Mouse (Mus musculus) MEL (cell line): Measurements from ENCODE around the gene Ager. TPM values are rescaled to one million over a fixed set of nuclear protein-coding genes. Genes with fewer than 3 reads are reported as not detected.

Experiments
- DNase-seq: peaks from one replicate; pipeline ENCODE4 v3.0.0; 2011; ENCODE audit warnings: low read depth, low spot score
- H3K27ac ChIP-seq: 2 replicates; pipeline ENCODE4 v1.5.1; 2012; ENCODE audit warnings: low read depth, mild to moderate bottlenecking, control low read depth, low read length, moderate library complexity; ENCODE audit not compliant: control insufficient read depth
- H3K27me3 ChIP-seq, 2 experiments: fragments of 150-350 bp in 1 of 2; sonication (generic) in 1 of 2; 2 replicates each; pipeline ENCODE4 v1.6.1; 2012; ENCODE audit warnings: low read length in 2 of 2, mild to moderate bottlenecking in 2 of 2, improper control_type of control experiment in 1 of 2, moderate library complexity in 1 of 2; ENCODE audit not compliant: insufficient read depth in 2 of 2, control insufficient read depth in 1 of 2
- H3K36me3 ChIP-seq, 2 experiments: 2 replicates each; pipeline ENCODE4 v1.6.1; 2012 to 2014; ENCODE audit warnings: low read length in 2 of 2, improper control_type of control experiment in 1 of 2, inconsistent platforms in 1 of 2, mild to moderate bottlenecking in 1 of 2; ENCODE audit not compliant: insufficient read depth in 2 of 2, control insufficient read depth in 1 of 2
- H3K4me1 ChIP-seq, 2 experiments: fragments of 150-350 bp in 1 of 2; sonication (generic) in 1 of 2; 2 replicates each; pipeline ENCODE4 v1.6.1; 2012; ENCODE audit warnings: low read length in 2 of 2, improper control_type of control experiment in 1 of 2, mild to moderate bottlenecking in 1 of 2; ENCODE audit not compliant: insufficient read depth in 2 of 2, control insufficient read depth in 1 of 2
- H3K4me3 ChIP-seq, 2 experiments: fragments of 150-350 bp in 1 of 2; sonication (generic) in 1 of 2; 2 replicates each; pipeline ENCODE4 v1.5.1; 2012; ENCODE audit warnings: low read depth in 2 of 2, low read length in 2 of 2, mild to moderate bottlenecking in 2 of 2, moderate library complexity in 2 of 2, control low read depth in 1 of 2, improper control_type of control experiment in 1 of 2; ENCODE audit not compliant: control insufficient read depth in 1 of 2, insufficient read depth in 1 of 2
- H3K79me2 ChIP-seq: 2 replicates; pipeline ENCODE4 v1.6.1; 2012; ENCODE audit warnings: mild to moderate bottlenecking, low read length, moderate library complexity; ENCODE audit not compliant: control insufficient read depth, poor library complexity, insufficient read depth
- H3K9ac ChIP-seq: 2 replicates; pipeline ENCODE4 v1.6.1; 2012; ENCODE audit warnings: low read depth, mild to moderate bottlenecking, control low read depth, low read length, moderate library complexity; ENCODE audit not compliant: control insufficient read depth, poor library complexity, severe bottlenecking
- H3K9me3 ChIP-seq: fragments of 150-350 bp; sonication (generic); replicated peaks from 2 replicates; pipeline ENCODE4 v1.6.1; 2012; ENCODE audit warnings: mild to moderate bottlenecking, low read length, improper control_type of control experiment, moderate library complexity; ENCODE audit not compliant: insufficient read depth
- BHLHE40 ChIP-seq: IDR thresholded peaks from 2 replicates; pipeline ENCODE4 v1.6.1; 2012; ENCODE audit warnings: low read depth, mild to moderate bottlenecking, inconsistent platforms, low read length, improper control_type of control experiment, borderline replicate concordance
- CHD1 ChIP-seq: IDR thresholded peaks from 2 replicates; pipeline ENCODE4 v1.6.1; 2012; ENCODE audit warnings: low read depth, mild to moderate bottlenecking, inconsistent platforms, low read length, improper control_type of control experiment
- CHD2 ChIP-seq: IDR thresholded peaks from 2 replicates; pipeline ENCODE4 v1.6.1; 2011; ENCODE audit warnings: low read length, improper control_type of control experiment
- CTCF ChIP-seq, 3 experiments: IDR thresholded peaks in 2 of 3; conservative IDR thresholded peaks in 1 of 3; 2 replicates each; pipeline ENCODE4 v1.5.1; 2011 to 2012; ENCODE audit warnings: low read length in 3 of 3, low read depth in 2 of 3, mild to moderate bottlenecking in 2 of 3, improper control_type of control experiment in 1 of 3, inconsistent platforms in 1 of 3, mixed read lengths in 1 of 3, moderate library complexity in 1 of 3; ENCODE audit not compliant: control insufficient read depth in 1 of 3, insufficient read depth in 1 of 3, poor library complexity in 1 of 3, severe bottlenecking in 1 of 3
- E2F4 ChIP-seq: IDR thresholded peaks from 2 replicates; pipeline ENCODE4 v1.6.1; 2011; ENCODE audit warnings: low read depth, low read length, improper control_type of control experiment, borderline replicate concordance
- ELF1 ChIP-seq: IDR thresholded peaks from 2 replicates; pipeline ENCODE4 v1.6.1; 2014; ENCODE audit warnings: low read depth, mild to moderate bottlenecking, inconsistent platforms, low read length, improper control_type of control experiment, moderate library complexity
- EP300 ChIP-seq, 2 experiments: IDR thresholded peaks; 2 replicates each; pipeline ENCODE4 v1.6.1; 2011; ENCODE audit warnings: improper control_type of control experiment in 2 of 2, low read length in 2 of 2, low read depth in 1 of 2, mild to moderate bottlenecking in 1 of 2
- ETS1 ChIP-seq: IDR thresholded peaks from 2 replicates; pipeline ENCODE4 v1.6.1; 2012; ENCODE audit warnings: low read depth, mild to moderate bottlenecking, inconsistent platforms, low read length, improper control_type of control experiment, moderate library complexity
- JUND ChIP-seq: IDR thresholded peaks from 2 replicates; pipeline ENCODE4 v1.6.1; 2011; ENCODE audit warnings: low read depth, mild to moderate bottlenecking, improper control_type of control experiment, low read length
- KAT2A ChIP-seq: conservative IDR thresholded peaks from 2 replicates; pipeline ENCODE4 v1.6.1; 2012; ENCODE audit warnings: low read depth, low read length, improper control_type of control experiment, inconsistent platforms
- MAX ChIP-seq: IDR thresholded peaks from 2 replicates; pipeline ENCODE4 v1.6.1; 2011; ENCODE audit warnings: low read length, improper control_type of control experiment
- MEF2A ChIP-seq: IDR thresholded peaks from 2 replicates; pipeline ENCODE4 v1.6.1; 2014; ENCODE audit warnings: low read depth, mild to moderate bottlenecking, inconsistent platforms, low read length, improper control_type of control experiment; ENCODE audit not compliant: poor library complexity, insufficient replicate concordance, severe bottlenecking; ENCODE audit errors: extremely low read depth
- MXI1 ChIP-seq: IDR thresholded peaks from 2 replicates; pipeline ENCODE4 v1.6.1; 2011; ENCODE audit warnings: mild to moderate bottlenecking, low read depth, low read length, improper control_type of control experiment
- MYB ChIP-seq: IDR thresholded peaks from 2 replicates; pipeline ENCODE4 v1.6.1; 2011; ENCODE audit warnings: mild to moderate bottlenecking, low read depth, low read length, improper control_type of control experiment
- MYC ChIP-seq: IDR thresholded peaks from 2 replicates; pipeline ENCODE4 v1.6.1; 2011; ENCODE audit warnings: low read depth, mild to moderate bottlenecking, low read length, improper control_type of control experiment, moderate library complexity
- NRF1 ChIP-seq: IDR thresholded peaks from 2 replicates; pipeline ENCODE4 v1.6.1; 2014; ENCODE audit warnings: low read depth, mild to moderate bottlenecking, inconsistent platforms, low read length, improper control_type of control experiment, moderate library complexity; ENCODE audit not compliant: poor library complexity, insufficient read depth, severe bottlenecking
- POLR2AphosphoS5 ChIP-seq: IDR thresholded peaks from 2 replicates; pipeline ENCODE4 v1.6.1; 2012; ENCODE audit warnings: low read depth, borderline replicate concordance, mild to moderate bottlenecking, inconsistent platforms, low read length, moderate library complexity, mixed read lengths
- RAD21 ChIP-seq: IDR thresholded peaks from 2 replicates; pipeline ENCODE4 v1.6.1; 2011; ENCODE audit warnings: mild to moderate bottlenecking, low read depth, low read length, improper control_type of control experiment
- RCOR1 ChIP-seq: IDR thresholded peaks from 2 replicates; pipeline ENCODE4 v1.6.1; 2012; ENCODE audit warnings: low read depth, mild to moderate bottlenecking, inconsistent platforms, low read length, improper control_type of control experiment
- TAL1 ChIP-seq: IDR thresholded peaks from 2 replicates; pipeline ENCODE4 v1.6.1; 2012; ENCODE audit warnings: mild to moderate bottlenecking, inconsistent platforms, low read length, moderate library complexity, mixed read lengths
- TBP ChIP-seq: IDR thresholded peaks from 2 replicates; pipeline ENCODE4 v1.8.0; 2011; ENCODE audit warnings: low read depth, low read length, improper control_type of control experiment
- TCF12 ChIP-seq: IDR thresholded peaks from 2 replicates; pipeline ENCODE4 v1.6.1; 2014; ENCODE audit warnings: low read depth, mild to moderate bottlenecking, inconsistent platforms, low read length, improper control_type of control experiment, moderate library complexity
- UBTF ChIP-seq: IDR thresholded peaks from 2 replicates; pipeline ENCODE4 v1.6.1; 2012; ENCODE audit warnings: low read depth, mild to moderate bottlenecking, inconsistent platforms, low read length, improper control_type of control experiment, moderate library complexity, borderline replicate concordance; ENCODE audit not compliant: insufficient read depth
- USF1 ChIP-seq: IDR thresholded peaks from 2 replicates; pipeline ENCODE4 v1.6.1; 2014; ENCODE audit warnings: low read depth, mild to moderate bottlenecking, inconsistent platforms, low read length, improper control_type of control experiment, moderate library complexity
- ZMIZ1 ChIP-seq: IDR thresholded peaks from 2 replicates; pipeline ENCODE4 v1.6.1; 2012; ENCODE audit warnings: low read depth, mild to moderate bottlenecking, inconsistent platforms, low read length, improper control_type of control experiment, moderate library complexity
- polyA plus RNA-seq, 2 experiments: library from polyadenylated mRNA; stranded (reverse) in 1 of 2; unstranded in 1 of 2; fragments of >175 nt in 1 of 2; fragments of >200 nt in 1 of 2; gene quantifications; 2 replicates each; pipeline versions ENCODE4 v1.2.1 to v1.2.4; 2012; ENCODE audit warnings: low replicate concordance in 2 of 2, low read depth in 1 of 2; ENCODE audit not compliant: insufficient read length in 2 of 2, insufficient read depth in 1 of 2, missing spikeins in 1 of 2
- total RNA-seq: library from RNA; depleted of rRNA; stranded (reverse); fragments of 300-350 nt; gene quantifications from 2 replicates; pipeline ENCODE4 v1.2.3, GENCODE M21; 2012

Ager gene
- total and polyA plus RNA-seq, 3 experiments: 0.27 to 3.7 TPM; not detected in 1

GRCm38 (mm10) chr17:34646906-34647787, 49.5 kb downstream of the Ager start, which contains the start of gene Atf6b (continued):
- TF ChIP-seq EP300 (IDR thresholded peaks at IDR 0.05; ENCODE audit: low read depth in 1 of 2, low read length in 2 of 2) (no peak), MXI1 (peak; percentile 85), TBP (peak; percentile 62; the same call in 1 of the 2 replicates), POLR2AphosphoS5 (no peak), CHD1 (no peak), TCF12 (peak; percentile 37), JUND (no peak), USF1 (peak; percentile 97), KAT2A (peak; percentile 90), MYC (peak; percentile 69), BHLHE40 (no peak), UBTF (no peak), ZMIZ1 (no peak), MAX (peak; percentile 96), E2F4 (no peak)

DNA sequence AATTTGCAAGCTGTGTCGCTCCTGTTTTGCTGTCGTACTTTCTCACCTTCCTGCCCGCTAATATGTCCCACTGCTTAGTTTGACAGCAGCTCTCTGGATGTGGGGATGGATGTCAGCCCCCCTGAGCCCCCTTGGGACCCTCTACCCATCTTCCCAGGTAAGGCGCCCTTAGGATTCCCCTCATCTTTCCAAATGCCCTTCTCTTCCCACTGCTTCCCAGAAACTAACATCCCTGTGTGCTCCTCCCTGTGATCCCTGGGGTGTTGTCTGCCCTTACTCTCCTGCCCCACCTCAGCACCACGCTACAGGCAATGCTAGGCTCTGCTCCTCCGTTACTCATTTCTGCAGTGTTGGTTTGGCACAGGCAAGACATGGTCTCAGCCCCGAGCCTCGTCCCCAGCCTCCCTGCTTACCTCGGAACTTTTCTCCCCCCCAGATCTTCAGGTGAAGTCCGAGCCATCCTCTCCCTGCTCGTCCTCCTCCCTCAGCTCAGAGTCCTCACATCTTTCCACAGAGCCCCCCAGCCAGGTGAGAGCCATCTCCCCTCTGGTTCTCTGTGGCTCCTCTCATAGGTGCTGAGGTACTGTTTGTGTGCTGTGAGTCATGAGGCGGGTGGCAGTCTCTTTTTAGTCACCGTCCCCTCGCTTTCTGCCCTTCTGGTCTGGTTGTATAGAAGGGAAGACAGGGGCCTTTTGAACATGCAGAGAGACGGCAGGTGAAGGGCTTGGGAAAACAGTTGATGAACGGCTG, 50.7 kb downstream of the Ager start:
- Histone ChIP-seq H3K27ac (no peak overlapping the region), H3K79me2 (peaks cover 15% of the 10 kb centered on the region), H3K4me1 (peaks cover 0 to 20% of the 10 kb centered on the region in 2 experiments; a peak in 3 of 4 replicates), H3K36me3 (peaks cover 0 to 12% of the 10 kb centered on the region in 2 experiments; a peak in 2 of 4 replicates), H3K9me3 (no peaks in the 10 kb centered on the region), H3K27me3 (no peaks in the 10 kb centered on the region), H3K9ac (peak overlapping the region; percentile 84), H3K4me3 (peak overlapping the region; percentile 78 to 85; a peak in 3 of 4 replicates)
- no peak for TF ChIP-seq POLR2AphosphoS5
- no peak for TF ChIP-seq ETS1
- TF ChIP-seq MXI1: no peak
- TF ChIP-seq CHD2: no peak
- TF ChIP-seq CHD1: no peak
- no peak for TF ChIP-seq MEF2A
- TF ChIP-seq RAD21: no peak
- TF ChIP-seq USF1: no peak; the same call in 1 of the 2 replicates
- TF ChIP-seq NRF1: no peak
- no peak for TF ChIP-seq MYB
- no peak for TF ChIP-seq TBP
- TF ChIP-seq CTCF (IDR thresholded peaks at IDR 0.05 in 2 of 3, conservative IDR thresholded peaks at IDR 0.05 in 1 of 3; ENCODE audit: control insufficient read depth in 1 of 3, insufficient read depth in 1 of 3, low read depth in 2 of 3, low read length in 3 of 3, poor library complexity in 1 of 3, severe bottlenecking in 1 of 3): no peak
- TF ChIP-seq ELF1: no peak
- TF ChIP-seq JUND: no peak
- TF ChIP-seq RCOR1: no peak
- TF ChIP-seq TAL1: no peak
- no peak for TF ChIP-seq BHLHE40
- TF ChIP-seq EP300 (IDR thresholded peaks at IDR 0.05; ENCODE audit: low read depth in 1 of 2, low read length in 2 of 2): no peak
- DNase-seq: no peak
